Mouse (Mus musculus): ENCODE data around the gene Wwc1. TPM values are rescaled to one million over a fixed set of nuclear protein-coding genes. Genes with fewer than 3 reads are reported as not detected.

Gene Wwc1
- polyA plus RNA-seq, 1 experiment from 2014 or later, result 0.86 TPM

DNA sequence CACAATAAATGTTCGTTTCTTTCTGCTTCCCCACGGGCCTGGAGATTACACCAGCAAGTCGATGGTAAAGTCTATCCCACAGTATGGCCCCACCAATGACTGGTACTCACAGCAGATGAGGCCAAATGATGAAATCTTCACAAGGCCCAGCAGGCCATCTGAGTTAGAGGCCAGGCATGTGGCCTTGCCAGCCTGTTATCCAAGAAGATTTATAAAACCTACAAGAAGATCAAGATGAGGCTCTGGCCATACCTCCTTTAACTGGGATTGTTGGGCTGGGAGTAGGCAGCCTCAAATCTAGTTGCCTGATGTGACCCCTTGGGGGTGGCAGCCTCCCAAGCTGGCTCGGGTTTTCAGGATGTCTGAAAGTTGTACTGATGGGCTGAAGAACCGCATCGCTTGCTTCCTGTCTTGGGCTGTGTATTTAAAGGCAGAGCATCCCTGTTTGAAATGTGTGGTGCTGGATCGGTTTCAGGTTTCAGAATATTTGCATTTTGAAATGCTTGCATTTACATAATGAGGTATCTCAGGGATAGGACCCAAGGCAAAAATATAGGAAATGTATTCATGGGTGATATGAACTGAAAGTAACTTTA is 75.3 kb downstream of the Wwc1 start:
- H3K36me3 ChIP-seq, result no peaks in the 10 kb centered on the region
- no peak overlapping the region for H3K4me3 ChIP-seq (replicated peaks)
- WGBS (ENCODE audit: insufficient replicate concordance), result 60% methylated on average over 7 of the region's 7 CpGs
- no peak overlapping the region for H3K27ac ChIP-seq
- no peak overlapping the region for H3K4me2 ChIP-seq
- no peaks in the 10 kb centered on the region for H3K27me3 ChIP-seq
- H3K9ac ChIP-seq, result no peak overlapping the region
- DNase-seq, result no peak
- no peaks in the 10 kb centered on the region for H3K4me1 ChIP-seq (replicated peaks)
- no peak for ATAC-seq (ENCODE audit: low read depth)
- no peaks in the 10 kb centered on the region for H3K9me3 ChIP-seq (replicated peaks)

DNA sequence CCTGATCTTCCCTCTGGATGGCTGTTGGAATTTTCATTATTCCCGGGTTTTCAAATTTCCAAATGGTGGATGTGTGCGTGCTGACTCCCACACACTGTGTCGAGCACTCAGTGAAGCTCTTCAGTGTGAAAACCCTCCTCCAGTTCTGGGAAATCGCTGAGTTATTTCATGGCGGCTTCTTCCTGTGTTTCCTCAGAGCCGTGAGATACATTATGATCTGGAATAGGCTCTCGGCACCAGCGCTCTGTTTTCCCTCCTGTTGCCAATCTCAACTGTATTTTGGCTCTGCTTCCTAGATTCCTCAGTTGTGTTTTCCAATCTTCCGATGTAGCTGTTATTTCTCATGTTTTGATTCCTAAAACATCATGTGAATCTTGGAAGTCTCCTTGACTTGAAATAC is 77.2 kb downstream of the Wwc1 start:
- 72% methylated on average over 9 of the region's 9 CpGs for WGBS (ENCODE audit: insufficient replicate concordance)
- H3K9ac ChIP-seq, result no peak overlapping the region

DNA sequence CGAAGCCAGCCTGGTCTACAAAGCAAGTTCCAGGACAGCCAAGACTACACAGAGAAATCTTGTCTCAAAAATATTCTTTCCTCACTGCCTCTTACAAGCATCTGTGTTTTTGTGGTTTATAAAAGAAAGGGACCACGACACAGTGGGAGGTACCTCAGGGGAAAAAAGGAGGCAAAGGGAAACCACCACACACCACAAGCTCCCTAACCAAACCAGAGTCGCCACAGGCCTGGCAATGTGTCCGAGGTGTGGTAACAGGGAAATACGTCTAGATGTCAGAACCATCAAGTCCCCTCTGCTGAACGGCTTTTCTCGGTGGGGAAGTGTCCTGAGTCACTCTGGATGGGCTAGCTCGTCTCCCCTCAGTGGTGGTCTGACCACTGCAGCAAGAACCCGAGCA is 80.4 kb downstream of the Wwc1 start:
- H3K27ac ChIP-seq, result no peak overlapping the region
- no peaks in the 10 kb centered on the region for H3K36me3 ChIP-seq
- 21% methylated on average over 9 of the region's 9 CpGs for WGBS (ENCODE audit: insufficient replicate concordance)
- H3K9ac ChIP-seq, result no peak overlapping the region
- no peaks in the 10 kb centered on the region for H3K27me3 ChIP-seq
- H3K9me3 ChIP-seq (replicated peaks), result no peaks in the 10 kb centered on the region
- H3K4me1 ChIP-seq (replicated peaks), result no peaks in the 10 kb centered on the region
- no peak overlapping the region for H3K4me3 ChIP-seq (replicated peaks)
- H3K4me2 ChIP-seq, result no peak overlapping the region
- DNase-seq (no peak), ATAC-seq (ENCODE audit: low read depth) (no peak)

More for the DNA sequence above, 77.2 kb downstream of the Wwc1 start:
- Histone ChIP-seq H3K27ac (no peak overlapping the region), H3K27me3 (no peaks in the 10 kb centered on the region), H3K4me2 (no peak overlapping the region), H3K4me3 (replicated peaks) (no peak overlapping the region), H3K36me3 (no peaks in the 10 kb centered on the region), H3K4me1 (replicated peaks) (no peaks in the 10 kb centered on the region), H3K9me3 (replicated peaks) (no peaks in the 10 kb centered on the region)
- ATAC-seq (ENCODE audit: low read depth) (no peak), DNase-seq (no peak)

DNA sequence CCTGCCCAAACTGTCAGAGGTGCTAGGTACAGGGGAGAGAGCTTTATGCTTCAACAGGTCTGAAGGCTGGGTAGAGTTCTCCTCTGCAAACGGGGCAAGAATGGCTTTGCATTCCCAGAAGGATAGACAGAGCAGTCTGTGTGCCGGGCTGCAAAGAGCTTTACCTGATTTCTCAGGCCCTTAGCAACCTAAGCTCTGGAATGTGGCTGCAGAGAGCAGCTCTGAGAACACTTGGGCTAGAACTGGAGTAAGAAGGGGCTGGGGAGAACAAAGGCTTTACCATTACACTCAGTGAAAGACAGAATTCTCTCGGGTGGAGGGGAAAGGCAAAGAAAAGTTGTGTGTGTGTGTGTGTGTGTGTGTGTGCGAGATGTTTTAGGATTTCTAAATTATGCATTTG is 86.9 kb downstream of the Wwc1 start:
- 41% methylated on average over 4 of the region's 4 CpGs for WGBS (ENCODE audit: insufficient replicate concordance)
- Histone ChIP-seq H3K27me3 (no peaks in the 10 kb centered on the region), H3K27ac (no peak overlapping the region), H3K9ac (no peak overlapping the region), H3K4me2 (no peak overlapping the region), H3K4me3 (replicated peaks) (no peak overlapping the region), H3K9me3 (replicated peaks) (no peaks in the 10 kb centered on the region), H3K4me1 (replicated peaks) (no peaks in the 10 kb centered on the region), H3K36me3 (no peaks in the 10 kb centered on the region)
- no peak for DNase-seq
- no peak for ATAC-seq (ENCODE audit: low read depth)

DNA sequence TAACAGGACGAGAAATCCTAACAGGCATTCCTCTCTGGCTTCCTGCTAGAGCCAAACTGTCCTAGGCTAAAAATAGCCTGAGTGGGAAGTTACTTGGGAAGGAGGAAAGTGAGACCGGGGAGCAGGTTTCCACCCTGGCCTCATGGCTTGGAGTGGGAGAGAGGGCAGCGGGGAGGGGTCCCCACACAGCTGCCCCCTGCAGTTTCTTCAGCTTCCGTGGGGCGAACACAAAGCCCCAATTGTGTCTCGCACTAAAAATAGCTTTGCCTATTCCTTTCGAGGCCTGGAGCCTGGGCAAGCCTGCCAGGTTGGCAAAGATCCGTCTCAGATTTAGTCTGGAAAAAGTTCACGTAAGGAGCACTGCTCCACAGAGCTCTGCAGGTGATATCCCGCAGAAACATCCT is 87.3 kb downstream of the Wwc1 start:
- Histone ChIP-seq H3K36me3 (no peaks in the 10 kb centered on the region), H3K4me3 (replicated peaks) (no peak overlapping the region), H3K9me3 (replicated peaks) (no peaks in the 10 kb centered on the region), H3K4me2 (no peak overlapping the region), H3K27ac (no peak overlapping the region), H3K4me1 (replicated peaks) (no peaks in the 10 kb centered on the region), H3K27me3 (no peaks in the 10 kb centered on the region), H3K9ac (no peak overlapping the region)
- DNase-seq, result no peak
- no peak for ATAC-seq (ENCODE audit: low read depth)
- 37% methylated on average over 10 of the region's 10 CpGs for WGBS (ENCODE audit: insufficient replicate concordance)

DNA sequence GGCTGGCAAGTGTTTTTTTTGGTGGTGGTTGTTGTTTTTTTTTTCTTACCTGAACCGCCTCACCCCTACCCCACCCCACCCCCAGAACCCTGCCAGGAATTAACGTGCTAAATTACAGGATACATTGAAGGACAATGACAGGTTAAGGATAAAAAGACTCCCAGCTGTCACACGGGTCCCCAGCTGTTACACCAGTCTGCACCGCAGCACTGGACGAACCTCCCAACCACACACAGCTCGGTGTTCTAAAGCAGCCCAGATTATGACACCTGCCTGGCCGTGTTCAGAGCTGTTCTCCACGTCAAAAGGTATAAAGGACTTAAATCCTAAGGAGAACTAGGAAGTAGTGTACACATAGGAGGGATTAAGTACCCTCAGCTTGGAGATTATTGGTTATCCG is 88.0 kb downstream of the Wwc1 start:
- 57% methylated on average over 9 of the region's 9 CpGs for WGBS (ENCODE audit: insufficient replicate concordance)
- no peak for ATAC-seq (ENCODE audit: low read depth)

DNA sequence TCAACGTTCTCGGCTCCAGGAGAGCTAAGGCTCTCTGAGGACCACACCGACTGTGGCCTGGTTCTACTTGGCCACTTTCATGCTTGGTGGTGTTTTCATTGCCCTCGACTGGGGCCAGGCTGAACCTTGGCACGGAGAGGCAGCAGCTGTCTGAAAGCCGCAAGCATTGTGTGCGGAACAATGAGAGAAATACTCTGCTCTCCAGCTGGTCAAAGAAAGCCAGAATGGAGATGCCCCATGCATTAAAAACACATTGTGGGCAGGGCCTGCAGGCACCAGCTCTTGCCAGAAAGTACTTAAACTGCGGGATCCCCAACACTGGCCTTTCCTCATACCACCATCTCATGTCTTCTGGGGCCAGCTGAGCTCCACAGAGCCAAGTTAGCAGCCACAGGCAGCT is 91.5 kb downstream of the Wwc1 start:
- no peak for ATAC-seq (ENCODE audit: low read depth)

More for the DNA sequence above, 88.0 kb downstream of the Wwc1 start:
- H3K27me3 ChIP-seq, result no peaks in the 10 kb centered on the region
- DNase-seq, result no peak
- no peak overlapping the region for H3K27ac ChIP-seq
- no peaks in the 10 kb centered on the region for H3K9me3 ChIP-seq (replicated peaks)
- no peak overlapping the region for H3K9ac ChIP-seq
- H3K4me2 ChIP-seq, result no peak overlapping the region
- no peaks in the 10 kb centered on the region for H3K4me1 ChIP-seq (replicated peaks)
- no peak overlapping the region for H3K4me3 ChIP-seq (replicated peaks)
- no peaks in the 10 kb centered on the region for H3K36me3 ChIP-seq

DNA sequence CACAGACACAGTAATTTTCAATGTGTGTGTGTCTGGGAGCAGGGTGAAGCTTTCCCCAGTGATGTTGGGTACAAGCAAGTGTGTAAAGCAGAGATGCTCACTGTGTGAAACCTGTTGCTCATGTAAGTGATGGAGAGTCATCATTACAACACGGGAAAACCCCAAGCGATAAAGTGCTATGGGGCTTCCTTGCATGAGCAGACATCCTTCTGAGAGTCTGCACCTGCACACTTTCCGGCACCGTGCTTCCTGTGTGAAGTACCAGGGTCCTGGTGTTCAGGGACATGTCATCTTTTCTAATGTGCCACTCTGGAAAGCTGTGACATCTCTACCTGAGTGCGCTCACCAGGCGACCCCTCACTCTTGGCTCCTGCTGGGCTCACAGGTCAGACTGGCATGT is 97.5 kb downstream of the Wwc1 start:
- no peak overlapping the region for H3K27ac ChIP-seq
- H3K36me3 ChIP-seq, result no peaks in the 10 kb centered on the region
- H3K9ac ChIP-seq, result no peak overlapping the region
- ATAC-seq (ENCODE audit: low read depth) (no peak), DNase-seq (no peak)
- 81% methylated on average over 6 of the region's 6 CpGs for WGBS (ENCODE audit: insufficient replicate concordance)
- no peak overlapping the region for H3K4me3 ChIP-seq (replicated peaks)
- no peak overlapping the region for H3K4me2 ChIP-seq
- no peaks in the 10 kb centered on the region for H3K4me1 ChIP-seq (replicated peaks)
- H3K9me3 ChIP-seq (replicated peaks), result no peaks in the 10 kb centered on the region
- no peaks in the 10 kb centered on the region for H3K27me3 ChIP-seq

More for the DNA sequence above, 91.5 kb downstream of the Wwc1 start:
- Histone ChIP-seq H3K9me3 (replicated peaks) (no peaks in the 10 kb centered on the region), H3K4me3 (replicated peaks) (no peak overlapping the region), H3K27ac (no peak overlapping the region), H3K9ac (no peak overlapping the region), H3K4me1 (replicated peaks) (no peaks in the 10 kb centered on the region), H3K27me3 (no peaks in the 10 kb centered on the region), H3K36me3 (no peaks in the 10 kb centered on the region), H3K4me2 (no peak overlapping the region)
- no peak for DNase-seq
- 77% methylated on average over 8 of the region's 8 CpGs for WGBS (ENCODE audit: insufficient replicate concordance)

DNA sequence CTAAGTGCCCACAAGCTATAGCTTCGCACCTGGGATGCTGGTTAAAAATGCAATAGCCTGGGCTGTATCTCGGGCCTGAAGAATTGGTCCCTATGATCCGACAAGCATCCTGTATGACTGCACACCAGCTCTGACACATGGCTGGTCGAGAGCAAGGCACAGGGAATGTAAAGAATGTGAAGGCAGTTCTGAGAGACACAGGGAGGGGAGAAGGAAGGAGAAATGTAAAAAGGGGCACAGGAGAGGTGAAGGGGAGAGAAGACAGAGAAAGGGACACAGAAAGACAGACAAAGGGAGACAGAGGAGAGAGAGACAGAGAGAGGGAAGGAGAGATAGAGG is 101.8 kb downstream of the Wwc1 start:
- Histone ChIP-seq H3K9ac (no peak overlapping the region), H3K36me3 (no peaks in the 10 kb centered on the region), H3K9me3 (replicated peaks) (no peaks in the 10 kb centered on the region), H3K4me3 (replicated peaks) (no peak overlapping the region), H3K27ac (no peak overlapping the region), H3K4me1 (replicated peaks) (no peaks in the 10 kb centered on the region), H3K27me3 (no peaks in the 10 kb centered on the region), H3K4me2 (no peak overlapping the region)
- WGBS (ENCODE audit: insufficient replicate concordance), result 44% methylated on average over 4 of the region's 4 CpGs
- ATAC-seq (ENCODE audit: low read depth) (no peak), DNase-seq (no peak)

DNA sequence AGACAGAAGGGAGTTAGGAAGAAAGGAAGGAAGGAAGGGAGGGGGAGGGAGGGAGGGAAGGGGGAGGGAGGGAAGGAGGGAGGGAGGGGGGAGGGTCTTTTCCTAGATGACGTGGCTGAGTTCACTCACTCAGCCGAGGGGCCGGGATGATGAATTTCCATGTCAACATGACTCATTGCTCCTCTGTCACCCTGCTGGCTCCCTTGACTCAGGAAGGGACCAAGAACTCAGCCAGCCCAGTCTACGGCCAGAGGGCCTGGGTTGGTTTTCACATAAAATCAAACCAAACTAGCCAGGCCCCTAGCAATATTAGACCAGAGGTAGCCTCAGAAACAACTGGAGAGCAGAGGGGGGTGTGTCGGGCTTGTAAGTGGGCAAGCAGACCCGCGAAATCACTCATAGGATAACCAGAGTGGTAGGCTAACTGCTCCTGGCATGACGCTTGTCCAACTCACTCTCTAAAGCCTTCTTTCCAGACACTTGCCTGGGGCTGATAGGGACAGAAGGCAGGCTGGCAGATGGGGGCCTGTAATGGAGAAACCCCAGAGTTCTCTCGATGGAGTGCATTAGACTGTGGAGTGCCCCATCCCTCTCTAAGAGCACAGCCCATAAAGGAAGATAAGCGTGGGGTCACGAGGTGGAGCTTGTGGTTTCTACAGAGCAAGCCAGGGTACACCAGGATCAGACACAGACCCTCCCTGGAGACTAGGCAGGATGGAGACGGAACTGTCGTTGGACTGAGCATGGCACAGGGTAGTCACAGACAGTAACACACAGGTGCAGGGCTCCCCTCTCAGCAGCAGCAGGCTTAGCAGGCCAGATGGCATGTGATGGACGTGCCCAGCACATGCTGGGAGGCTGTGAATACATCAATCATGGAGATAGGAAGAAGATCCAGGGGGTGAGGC is 102.4 kb downstream of the Wwc1 start:
- DNase-seq (no peak), ATAC-seq (ENCODE audit: low read depth) (no peak)
- Histone ChIP-seq H3K4me2 (no peak overlapping the region), H3K4me1 (replicated peaks) (no peaks in the 10 kb centered on the region), H3K27ac (no peak overlapping the region), H3K27me3 (no peaks in the 10 kb centered on the region), H3K36me3 (no peaks in the 10 kb centered on the region), H3K9me3 (replicated peaks) (no peaks in the 10 kb centered on the region), H3K4me3 (replicated peaks) (no peak overlapping the region), H3K9ac (no peak overlapping the region)
- 36% methylated on average over 14 of the region's 14 CpGs for WGBS (ENCODE audit: insufficient replicate concordance)

DNA sequence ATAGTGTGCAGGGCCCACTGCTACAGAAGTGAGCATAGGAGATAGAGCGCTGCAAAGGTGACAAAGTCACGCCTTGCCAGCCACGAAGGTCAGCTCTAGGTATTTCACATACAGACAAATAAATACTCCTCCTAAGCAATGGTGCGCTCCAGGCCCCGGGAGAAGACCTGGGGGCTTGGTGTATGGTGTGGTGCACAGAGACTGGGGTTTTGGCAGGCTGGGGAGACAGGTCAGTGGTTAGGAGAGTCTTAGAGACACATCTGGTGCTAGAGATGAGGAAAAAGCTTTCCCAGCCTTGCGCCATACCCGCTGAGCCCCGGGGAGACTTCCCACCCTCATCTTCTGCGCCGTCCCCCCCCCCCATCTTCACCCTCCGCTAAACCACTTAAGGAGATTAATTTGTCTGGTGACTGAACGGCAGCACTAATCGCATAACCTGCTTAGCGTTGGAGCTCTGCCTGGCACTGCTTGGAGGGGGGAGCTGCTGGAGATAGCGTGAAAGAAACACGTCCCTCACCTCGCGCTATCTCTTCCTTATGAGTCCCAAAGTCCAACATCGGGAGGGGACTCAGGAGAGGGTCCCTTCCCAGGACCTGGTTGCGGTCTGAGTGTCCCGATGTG is 106.6 kb downstream of the Wwc1 start:
- Histone ChIP-seq H3K4me1 (replicated peaks) (no peaks in the 10 kb centered on the region), H3K27ac (no peak overlapping the region), H3K36me3 (no peaks in the 10 kb centered on the region), H3K9me3 (replicated peaks) (no peaks in the 10 kb centered on the region), H3K4me3 (replicated peaks) (no peak overlapping the region), H3K27me3 (no peaks in the 10 kb centered on the region), H3K4me2 (no peak overlapping the region), H3K9ac (no peak overlapping the region)
- no peak for DNase-seq
- WGBS (ENCODE audit: insufficient replicate concordance), result 50% methylated on average over 21 of the region's 21 CpGs
- ATAC-seq (ENCODE audit: low read depth), result no peak
